Mouse (Mus musculus) adrenal gland, postnatal 10 days (tissue): ENCODE measurements at regions not wholly inside any gene's neighbourhood (a gene's known extent, or its start where the extent isn't known, plus 50 kb on each side); places are given as distances from the start of the nearest gene placed in this dataset.

Experiments used
- DNase-seq: peaks from one replicate; pipeline ENCODE4 v3.0.0; 2021; ENCODE audit warnings: mixed read lengths

DNA sequence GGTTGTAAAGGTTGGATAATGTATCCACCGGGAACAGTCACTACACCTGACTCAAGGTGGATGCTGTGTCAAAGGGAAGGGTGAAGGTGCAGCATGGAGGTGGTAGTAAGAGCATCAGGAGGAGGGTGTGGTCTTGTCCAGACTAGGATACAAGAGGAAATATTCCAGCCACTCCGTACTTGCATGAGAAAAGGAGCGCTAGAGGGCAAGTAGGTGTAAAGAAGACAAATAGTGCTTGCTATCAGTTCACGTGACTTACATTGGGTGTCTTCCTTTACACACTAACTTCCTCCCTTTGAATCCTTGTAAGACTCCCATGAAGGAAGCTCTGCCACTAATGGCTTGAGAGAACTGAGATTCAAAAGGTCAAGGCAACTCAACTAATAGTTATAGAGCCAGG lies 161.8 kb upstream of the Il12b start:
- no peak for DNase-seq

DNA sequence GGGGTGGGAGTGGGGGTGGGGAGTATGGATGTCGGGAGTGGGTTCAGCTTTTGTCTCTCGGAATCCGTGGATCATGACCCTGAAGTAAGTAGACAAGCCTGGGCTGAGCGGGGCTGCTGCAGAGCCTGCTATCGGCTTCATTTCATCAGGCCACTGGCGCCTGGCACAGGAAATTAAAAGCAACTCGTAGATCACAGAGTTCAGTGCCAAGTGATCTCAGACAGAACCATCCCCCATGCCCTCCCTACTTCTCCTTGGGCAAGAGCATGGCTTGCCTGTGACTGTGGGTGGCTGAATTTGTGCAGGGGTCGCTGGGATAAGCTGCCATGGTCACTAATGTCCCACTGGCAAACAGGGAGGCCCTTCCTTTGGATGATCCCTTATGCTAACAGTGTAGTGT lies 161.3 kb upstream of the Il12b start:
- peak; percentile 62 for DNase-seq

DNA sequence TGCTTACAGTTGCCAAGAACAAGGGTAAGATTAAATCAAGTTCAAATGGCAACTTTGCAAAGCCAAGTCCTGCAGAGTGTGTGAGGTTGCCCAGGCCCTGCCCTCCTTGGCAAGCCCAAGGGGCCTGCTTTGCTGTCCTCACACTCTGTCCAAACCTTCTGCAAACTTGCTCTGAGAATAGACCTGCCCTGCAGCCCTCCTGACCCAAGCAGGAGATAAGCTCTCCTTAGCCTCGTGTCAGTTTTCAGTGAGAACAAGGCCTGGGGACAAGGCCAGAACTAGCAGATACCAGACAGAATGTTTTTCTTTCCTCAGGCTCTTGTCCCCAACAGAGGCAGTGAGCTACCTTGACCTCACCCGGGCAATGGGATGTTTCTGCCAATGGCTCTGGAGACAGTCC lies 156.7 kb upstream of the Il12b start:
- DNase-seq = peak; percentile 20

DNA sequence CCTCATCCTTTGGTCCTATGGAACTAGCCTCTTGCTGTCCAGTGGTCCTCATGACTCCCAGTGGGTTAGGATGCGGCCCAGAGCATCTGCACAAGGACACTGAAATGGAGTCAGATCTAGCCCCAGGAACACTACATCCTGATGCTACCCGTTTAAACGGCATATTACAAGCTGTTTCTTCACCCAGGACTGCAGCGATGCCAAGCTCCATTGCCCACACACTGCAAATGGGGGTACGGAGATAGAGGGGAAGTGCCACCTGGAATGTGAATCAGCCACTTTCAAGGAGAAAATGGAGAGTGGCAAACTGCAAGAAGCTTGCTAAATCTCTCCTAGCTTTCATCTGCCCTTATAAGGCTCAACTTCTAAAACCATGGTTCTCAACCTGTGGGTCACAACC lies 148.0 kb upstream of the Il12b start:
- DNase-seq = no peak

DNA sequence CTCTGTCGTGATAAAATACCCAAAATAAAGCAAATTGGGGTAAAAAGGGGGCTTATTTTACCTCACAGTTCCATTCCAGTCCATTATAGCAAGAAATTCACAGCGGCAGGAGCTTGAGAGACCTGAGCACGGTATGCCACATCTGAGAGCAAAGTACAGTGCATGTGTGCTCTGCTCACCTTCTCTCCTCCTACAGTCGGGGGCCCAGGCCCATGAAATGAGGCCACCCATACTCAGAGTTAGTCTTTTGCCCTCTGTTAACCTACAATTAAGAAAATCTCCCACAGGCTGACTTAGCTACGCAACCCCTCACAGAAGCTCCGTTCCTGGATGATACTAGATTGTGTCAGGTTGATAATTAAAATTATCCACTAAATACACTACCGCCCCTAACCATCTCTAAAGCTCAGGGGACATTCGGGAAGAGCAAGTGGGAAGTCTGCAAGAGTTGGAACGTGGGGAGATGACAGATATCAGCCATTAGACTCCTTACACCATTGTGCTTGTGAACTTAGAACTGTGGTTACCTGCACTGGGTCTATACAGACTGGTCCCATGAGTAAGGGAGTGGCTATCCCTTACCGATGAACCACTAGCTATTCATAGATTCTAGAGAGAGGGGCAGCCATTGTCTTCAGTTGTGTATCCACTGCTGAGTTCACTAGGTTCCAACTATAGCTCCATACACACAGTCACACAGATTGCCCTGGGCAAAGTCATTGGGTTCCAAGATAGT lies 139.3 kb upstream of the Il12b start:
- no peak for DNase-seq

DNA sequence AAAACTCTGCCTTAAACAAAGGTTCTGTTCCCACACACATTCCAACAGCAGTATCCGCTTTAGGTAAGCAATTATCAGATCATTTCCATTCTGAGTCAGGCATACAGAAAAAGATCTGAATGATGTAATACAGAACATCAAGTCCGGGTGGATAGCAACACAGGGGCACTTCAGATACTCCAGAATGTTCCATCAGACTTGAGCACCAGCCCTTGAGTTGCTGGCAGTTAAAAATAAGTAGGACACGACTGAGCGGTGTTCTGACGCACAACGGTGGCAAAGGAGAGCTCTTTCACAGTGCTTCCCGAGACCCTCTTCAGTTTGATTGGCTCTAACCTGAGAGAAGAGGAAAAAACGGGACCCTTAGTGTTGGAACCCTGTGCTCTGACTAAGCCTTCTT lies 138.2 kb upstream of the Il12b start:
- DNase-seq = no peak

DNA sequence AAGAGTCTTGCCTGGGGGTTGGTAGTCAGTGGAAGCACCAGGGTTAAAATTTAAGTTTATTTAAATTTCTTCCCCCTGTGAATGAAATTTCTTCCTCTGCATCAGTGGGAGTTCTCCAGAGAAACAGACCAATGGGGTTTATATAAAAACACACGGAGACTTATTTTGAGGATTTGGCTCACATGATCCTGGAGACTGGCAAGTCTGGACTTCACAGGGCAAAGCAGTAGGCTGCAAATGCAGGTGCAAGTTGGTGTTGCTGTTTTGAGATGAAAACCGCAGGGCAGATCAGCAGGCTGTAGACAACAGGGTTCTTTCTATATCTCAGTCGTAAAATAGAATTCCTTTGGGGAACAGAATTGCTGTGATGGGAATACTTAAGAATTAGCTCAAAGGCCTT lies 137.3 kb upstream of the Il12b start:
- DNase-seq = no peak

DNA sequence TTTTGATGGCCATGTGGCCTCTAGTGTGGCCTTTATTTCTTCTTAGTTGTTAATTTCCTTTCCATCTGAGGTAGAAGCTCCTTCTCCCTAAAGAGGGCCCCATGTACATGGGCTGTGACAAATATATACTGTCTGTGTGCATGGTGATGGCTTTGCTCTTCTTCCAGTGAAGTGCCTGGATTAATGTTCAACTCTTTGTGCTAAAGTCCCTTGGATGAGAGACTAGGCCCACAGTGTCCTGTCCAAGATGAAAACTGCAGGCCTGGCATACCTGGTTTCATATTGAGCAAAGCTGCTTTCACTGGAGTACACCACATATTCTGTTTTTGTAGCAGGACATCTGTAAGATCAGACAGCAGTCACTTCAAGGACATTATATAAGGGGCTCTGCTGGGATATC lies 127.6 kb upstream of the Il12b start:
- no peak for DNase-seq

DNA sequence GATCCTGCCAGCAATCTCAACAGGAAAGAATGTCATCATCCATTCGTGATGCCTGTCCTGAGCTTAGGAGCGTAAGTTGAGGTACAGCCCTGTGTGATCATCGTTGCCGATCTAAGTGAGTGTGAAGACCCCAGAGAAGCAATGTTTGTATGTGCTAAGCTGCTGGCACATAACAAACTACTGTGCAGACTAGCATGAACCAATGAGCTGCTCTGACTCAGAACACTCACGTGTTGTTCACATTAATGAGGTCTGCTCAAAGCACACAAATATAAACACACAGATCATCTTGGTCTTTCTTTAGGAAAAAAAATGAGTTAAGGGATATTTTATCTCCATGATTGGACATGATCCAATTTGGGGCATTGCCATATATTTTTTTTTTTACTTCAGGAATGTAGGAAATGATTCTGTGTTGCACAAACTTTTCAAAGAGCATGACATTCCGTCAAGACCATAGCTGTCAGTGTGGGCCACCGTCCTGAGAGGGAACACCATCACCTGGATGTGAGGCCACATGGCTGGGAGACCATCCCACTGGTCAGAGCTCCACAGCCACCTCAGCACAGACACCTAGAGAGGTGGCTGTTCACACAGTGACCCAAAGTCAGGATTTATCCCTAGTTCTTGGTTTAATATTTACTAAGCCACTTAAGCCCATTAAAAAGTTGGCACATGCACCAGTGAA lies 121.2 kb upstream of the Il12b start:
- no peak for DNase-seq

DNA sequence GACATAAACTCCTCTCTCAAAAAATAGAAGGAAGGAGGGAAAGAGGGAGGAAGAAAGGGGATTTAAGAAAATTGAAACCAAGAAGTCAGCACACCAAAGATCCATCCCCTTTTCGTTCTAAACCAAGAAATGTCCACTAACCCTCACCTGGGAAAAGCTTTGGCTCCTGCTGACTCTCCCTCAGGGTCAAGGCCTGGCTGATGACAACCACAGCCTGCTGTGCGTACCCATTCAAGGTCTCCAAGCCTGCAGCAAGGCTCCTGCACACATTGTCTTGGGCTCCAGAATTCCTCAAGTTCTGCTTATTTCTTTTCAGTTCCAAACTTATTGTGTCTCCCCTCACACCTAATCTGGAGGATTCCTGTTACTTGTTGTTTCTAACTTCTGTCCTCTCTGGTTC lies 113.9 kb upstream of the Il12b start:
- peak; percentile 8 for DNase-seq

DNA sequence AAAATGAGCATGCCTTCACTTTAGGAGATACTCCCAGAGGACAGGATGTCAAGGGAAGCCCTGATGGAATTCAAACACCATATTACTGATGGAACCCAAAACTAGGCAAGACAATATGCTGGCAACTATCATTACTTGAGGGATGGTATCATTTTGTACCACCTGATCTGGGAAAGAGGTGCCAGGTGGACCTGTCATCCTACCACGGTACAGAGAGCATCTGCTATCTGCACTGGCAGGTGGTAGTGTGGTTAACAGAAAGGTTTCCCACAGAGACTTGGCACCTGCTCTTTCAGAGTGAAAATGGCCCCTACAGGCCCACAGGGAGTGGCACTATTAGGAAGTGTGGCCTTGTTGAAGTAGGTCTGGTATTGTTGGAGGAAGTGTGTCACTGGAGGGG lies 111.0 kb upstream of the Il12b start:
- DNase-seq = no peak

DNA sequence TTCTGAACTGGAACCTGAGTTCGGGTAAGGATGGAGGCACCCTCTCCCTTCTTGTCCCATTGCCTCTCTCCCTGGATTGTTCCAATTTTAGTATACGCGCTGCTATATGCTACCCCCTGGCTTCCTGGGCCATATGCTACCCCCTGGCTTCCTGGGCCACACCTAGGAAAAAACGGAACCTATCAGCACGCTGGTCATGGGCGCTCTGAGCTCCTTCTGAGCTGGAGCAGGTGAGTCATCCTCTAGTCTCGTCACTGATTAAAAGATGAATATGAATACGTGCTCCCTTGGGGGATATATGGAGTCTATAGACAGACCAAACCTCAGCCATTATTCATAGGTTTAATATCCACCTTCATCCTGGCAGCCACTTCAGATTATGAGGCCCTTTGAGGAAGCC lies 96.1 kb upstream of the Il12b start:
- DNase-seq = no peak

DNA sequence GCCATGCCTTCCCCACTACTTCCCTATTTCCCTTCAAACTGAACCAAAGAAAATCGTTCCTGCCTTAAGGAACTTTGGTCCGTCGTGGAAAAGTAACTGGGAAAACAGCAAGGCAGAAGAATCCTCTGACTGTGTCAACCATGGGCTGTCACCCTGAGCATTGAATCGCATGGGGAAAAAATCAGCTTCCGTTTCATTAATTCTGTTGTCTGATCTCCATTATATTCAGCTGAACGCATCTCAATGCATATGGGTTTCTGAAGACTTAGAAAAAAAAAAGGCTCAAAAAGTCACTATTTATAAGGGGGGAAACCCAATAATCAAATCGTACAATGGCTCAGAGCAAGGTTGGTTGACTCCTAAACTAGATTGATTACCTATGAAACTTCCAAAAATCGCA lies 83.8 kb upstream of the Il12b start:
- no peak for DNase-seq

DNA sequence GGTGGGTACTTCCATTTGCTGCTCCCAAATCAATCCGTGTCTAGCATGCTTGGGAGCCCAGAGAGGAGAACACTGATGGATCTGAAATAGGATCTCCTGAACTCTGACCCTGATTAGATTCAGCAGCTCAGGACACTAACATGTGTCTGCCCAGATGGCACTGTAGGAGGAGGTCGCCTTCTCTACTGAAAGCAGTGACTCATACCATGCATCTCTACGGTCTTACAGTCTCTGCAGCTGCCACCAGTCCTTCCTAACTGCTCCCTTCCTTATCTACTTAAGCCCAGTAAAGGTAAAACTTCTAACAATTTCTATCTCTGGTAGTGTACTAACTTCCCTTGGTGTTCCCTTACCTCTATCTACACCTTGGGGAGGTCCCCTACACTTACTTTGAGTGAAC lies 80.7 kb upstream of the Il12b start:
- DNase-seq = no peak

DNA sequence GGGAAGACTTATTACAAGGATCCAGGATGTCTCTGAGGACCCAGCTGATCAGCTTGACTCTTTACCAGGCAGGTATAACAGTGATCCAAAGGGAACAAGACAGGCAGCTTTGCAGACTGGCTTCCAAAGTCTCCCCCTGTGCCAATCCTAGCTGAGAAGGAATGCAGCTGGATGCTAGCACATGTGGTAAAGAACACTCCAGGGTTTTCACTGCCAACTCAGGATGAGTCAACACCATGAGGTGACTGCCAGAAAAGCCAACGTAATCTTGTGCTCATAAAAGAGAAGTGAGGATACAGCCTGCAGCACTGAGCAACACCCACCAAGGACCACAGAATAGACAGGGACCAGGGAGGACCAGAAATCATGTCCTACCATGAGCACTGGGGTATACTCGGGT lies 76.5 kb upstream of the Il12b start:
- DNase-seq = peak; percentile 60

DNA sequence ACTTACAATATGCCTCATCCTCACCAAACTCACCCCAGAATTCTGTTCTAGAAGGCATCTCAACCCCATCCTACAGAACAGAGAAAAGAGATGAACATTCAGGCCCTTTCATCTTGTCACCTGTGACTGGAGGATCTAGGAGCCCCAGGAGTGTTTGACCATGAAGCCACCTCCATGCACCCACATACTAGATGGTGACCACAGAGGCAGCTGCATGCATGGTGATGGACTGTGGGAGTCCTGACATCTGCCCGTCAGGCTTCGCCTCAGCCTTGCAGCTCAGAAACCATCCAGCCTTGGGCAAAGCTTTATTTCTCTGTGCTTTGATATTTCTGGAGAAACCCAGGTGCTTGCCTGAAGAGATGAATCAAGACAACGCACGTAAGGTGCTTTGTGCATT lies 74.8 kb upstream of the Il12b start:
- DNase-seq = no peak

DNA sequence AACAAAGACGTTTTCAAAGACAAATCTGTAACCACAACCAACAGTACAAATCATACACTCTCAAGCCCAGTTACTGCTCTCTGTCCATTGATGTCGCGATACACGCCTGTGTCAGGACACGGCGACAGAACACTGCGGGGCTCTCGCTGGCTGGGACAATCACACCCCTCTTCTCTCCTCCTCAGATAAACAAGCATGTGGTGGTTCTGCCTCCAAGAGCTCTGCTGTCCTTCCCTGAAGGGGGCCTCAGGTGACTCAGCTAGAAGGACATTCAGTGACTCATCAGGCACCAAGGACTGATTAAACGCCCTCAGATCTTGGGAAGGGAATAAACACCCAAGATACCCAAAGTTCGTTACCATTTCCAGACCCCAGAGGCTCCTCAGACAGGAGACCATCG lies 74.3 kb upstream of the Il12b start:
- DNase-seq = peak; percentile 31

DNA sequence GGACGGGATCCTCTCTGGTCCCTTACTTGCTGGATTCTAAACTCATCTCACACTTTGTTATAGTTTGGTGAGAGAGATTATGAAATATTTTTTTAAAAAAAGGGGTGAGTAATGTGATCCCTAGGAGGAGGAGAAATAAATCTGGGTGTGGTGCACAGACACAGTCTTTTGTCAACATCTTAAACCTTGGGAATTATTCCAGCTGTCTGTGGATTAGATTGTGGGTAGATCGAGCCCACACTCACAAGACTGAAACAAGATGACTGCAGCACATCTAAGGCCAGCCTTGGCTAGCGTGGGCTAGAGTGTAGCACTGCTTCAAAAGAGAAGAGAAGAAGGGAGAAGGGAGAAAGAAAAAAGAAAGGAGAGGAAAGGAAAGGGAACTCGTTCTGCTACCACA lies 70.4 kb upstream of the Il12b start:
- no peak for DNase-seq

DNA sequence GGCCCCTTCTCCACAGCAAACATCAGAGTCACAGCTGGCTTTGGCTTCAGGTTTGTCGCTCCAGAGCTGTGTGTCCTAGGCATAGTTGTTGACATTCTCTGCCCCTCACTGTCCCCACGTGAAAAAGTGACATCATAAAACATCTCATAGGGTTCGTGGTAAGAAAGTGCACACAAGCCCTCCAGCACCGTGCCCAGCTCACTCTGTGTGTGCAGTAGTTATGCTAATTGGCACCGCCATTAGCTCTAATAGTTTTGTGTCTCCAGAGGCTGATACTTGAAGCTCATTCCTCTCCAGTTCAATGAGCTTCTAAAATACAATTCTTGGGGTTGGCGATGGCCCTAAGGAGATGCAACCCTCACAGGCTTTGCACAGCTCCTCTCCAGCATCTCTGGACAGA lies 69.4 kb upstream of the Il12b start:
- no peak for DNase-seq

DNA sequence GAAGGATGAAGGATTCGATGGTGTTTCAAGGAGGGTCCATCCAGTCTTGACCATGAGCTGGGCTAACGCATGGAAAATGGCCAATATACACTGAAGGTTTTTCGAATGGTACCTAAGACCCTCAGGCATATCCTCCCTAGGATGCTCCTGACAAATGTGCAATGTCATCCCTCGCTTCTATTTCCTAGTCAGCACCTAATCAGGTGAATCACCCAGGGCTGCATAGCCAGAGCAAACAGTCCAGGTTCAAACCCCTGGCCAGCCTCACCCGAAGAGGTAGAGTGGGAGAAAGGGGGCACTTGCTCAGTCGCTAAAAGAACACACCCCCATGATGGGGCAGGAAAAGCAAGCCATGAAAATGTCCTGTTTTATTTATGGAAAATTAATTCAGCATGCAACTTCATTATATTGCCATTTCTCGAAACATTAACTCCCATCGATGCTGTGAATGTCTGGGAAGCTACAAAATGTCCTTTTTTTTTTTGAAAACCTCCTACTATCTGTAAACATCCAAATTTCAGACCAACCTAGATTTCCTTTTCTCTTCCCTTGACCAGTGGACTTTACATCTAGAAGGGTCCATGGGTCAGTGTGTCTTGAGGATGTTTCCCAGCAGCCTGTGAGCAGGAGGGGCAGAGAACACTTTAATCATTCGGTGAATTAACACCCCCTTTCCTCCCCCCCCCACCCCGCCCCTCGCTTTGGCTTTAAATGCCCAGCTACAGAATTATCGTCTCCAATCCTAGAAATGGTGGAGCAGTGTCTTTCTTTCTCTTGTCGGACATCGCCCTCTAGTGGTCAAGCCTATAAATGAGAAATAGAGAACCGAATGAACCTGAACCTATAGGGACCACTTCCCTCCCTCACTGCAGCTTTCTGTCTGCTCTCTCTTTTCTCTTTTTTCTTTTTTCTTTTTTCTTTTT lies 68.8 kb upstream of the Il12b start:
- peak; percentile 79 for DNase-seq

DNA sequence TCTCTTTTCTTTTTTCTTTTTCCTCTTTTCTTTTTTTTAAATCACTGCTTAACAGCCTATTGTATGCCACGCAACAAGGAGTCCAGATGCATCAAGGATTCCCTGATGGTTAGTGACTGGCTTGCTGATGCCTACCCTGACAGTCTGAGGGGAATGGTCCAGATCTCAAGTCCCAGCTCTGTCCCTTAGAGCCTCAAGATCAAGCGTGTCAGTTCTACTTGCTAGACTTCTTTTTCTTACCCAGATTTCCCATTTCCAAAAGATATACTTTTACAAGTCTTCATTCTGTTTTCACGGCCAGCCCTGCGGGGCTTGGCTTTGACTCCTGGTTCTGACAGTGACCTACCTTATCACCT lies 68.1 kb upstream of the Il12b start:
- DNase-seq = no peak

DNA sequence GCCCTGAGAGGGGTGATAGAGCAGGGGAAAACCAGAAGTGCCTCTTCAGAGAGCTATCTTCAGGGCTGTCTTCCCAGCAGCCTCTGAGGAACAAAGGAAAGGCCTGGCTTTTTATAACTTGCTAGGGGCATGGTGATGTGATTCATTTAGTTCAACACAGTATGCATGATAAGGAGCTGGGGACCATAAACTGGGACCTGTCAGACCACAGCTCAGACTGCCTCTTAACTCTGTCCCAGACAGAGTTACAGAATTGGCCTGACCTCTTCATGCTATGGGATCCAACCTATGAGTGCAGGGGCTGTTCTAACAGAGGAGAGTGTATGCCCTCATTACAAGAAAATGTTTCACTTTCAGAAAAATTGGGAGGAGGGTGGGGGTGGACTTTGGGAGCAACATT lies 59.3 kb upstream of the Il12b start:
- DNase-seq = no peak

DNA sequence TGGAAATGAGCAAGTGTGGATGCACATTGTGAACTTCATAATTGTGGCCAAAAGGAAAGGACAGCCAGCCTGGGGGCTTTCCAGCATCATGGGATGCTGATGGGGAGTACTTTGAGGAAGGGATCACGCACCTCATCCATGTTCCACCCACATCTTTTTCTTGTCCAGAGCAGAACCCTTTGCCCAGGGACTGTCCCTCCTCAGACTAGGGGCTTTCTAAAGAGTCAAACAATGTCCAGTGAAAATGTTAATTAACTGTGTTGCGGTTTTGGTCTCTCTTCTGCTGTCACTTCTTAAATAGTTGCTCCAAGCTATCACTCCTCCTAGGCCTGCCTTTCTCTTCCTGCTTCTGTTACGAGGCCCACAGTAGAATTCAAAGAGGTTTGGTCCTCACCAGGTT lies 51.6 kb upstream of the Il12b start:
- DNase-seq = no peak
